Mouse (Mus musculus) liver, embryonic 14.5 days (tissue): ENCODE results near the gene Bend3.

ENCODE experiments used
- CTCF ChIP-seq: IDR thresholded peaks from 2 replicates; pipeline ENCODE4 v1.5.1; 2016; ENCODE audit warnings: antibody characterized with exemption, low read depth, control low read depth
- EP300 ChIP-seq: IDR thresholded peaks from 2 replicates; pipeline ENCODE4 v1.6.1; 2016; ENCODE audit warnings: antibody characterized with exemption, low read depth

- TF ChIP-seq CTCF (no peak), EP300 (no peak)
These were observed 60.2 kb downstream of the Bend3 start for GRCm38 (mm10) chr10:43538831-43539230.
